Mouse (Mus musculus) kidney, adult 8-10 months (tissue): ENCODE measurements around the gene Abi2.
"Not testable (repeated sequence)": the region's sequence is repeated elsewhere in the genome, so short reads cannot be mapped to it uniquely, and the experiment has no call there.

ENCODE experiments used
- DNase-seq, 2 experiments: peaks; one replicate each; pipeline ENCODE4 v3.0.0; 2022

The Abi2 gene

GRCm38 (mm10) chr1:60409168-60409828, at the start of gene Abi2:
TSS of gene Abi2 (plus strand) at chr1:60409619.
- peak; percentile 85 to 89 for DNase-seq

- DNase-seq = peak; percentile 8 to 20
These were observed 47.8 kb upstream of the Abi2 start for GRCm38 (mm10) chr1:60361626-60362025.

GRCm38 (mm10) chr1:60376556-60376955, 32.9 kb upstream of the Abi2 start:
- no peak for DNase-seq

- DNase-seq = no peak
These were observed 27.5 kb upstream of the Abi2 start for GRCm38 (mm10) chr1:60381910-60382309.

GRCm38 (mm10) chr1:60404848-60405247, 4.6 kb upstream of the Abi2 start:
- peak; percentile 22 to 23 for DNase-seq

GRCm38 (mm10) chr1:60408501-60409167, 785 bp upstream of the Abi2 start:
- DNase-seq = no peak

GRCm38 (mm10) chr1:60409928-60410817, 754 bp downstream of the Abi2 start:
- DNase-seq = peak; percentile 16 to 19

GRCm38 (mm10) chr1:60416724-60417123, 7.3 kb downstream of the Abi2 start:
- DNase-seq = no peak

GRCm38 (mm10) chr1:60423882-60424281, 14.5 kb downstream of the Abi2 start:
- DNase-seq = no peak

- DNase-seq = no peak
These were observed 18.9 kb downstream of the Abi2 start for GRCm38 (mm10) chr1:60428341-60428740.

- peak; percentile 13 for DNase-seq
These were observed 19.5 kb downstream of the Abi2 start for GRCm38 (mm10) chr1:60428932-60429331.

- no peak for DNase-seq
These were observed 22.1 kb downstream of the Abi2 start for GRCm38 (mm10) chr1:60431531-60431930.

GRCm38 (mm10) chr1:60432497-60432896, 23.1 kb downstream of the Abi2 start:
- DNase-seq = no peak

- DNase-seq = not testable (repeated sequence)
These were observed 32.0 kb downstream of the Abi2 start for GRCm38 (mm10) chr1:60441438-60441837.

GRCm38 (mm10) chr1:60447067-60447466, 37.6 kb downstream of the Abi2 start:
- DNase-seq = no peak

- DNase-seq = no peak
These were observed 40.5 kb downstream of the Abi2 start for GRCm38 (mm10) chr1:60449896-60450295.

GRCm38 (mm10) chr1:60460623-60461022, 51.2 kb downstream of the Abi2 start:
- DNase-seq = no peak

- no peak for DNase-seq
These were observed 60.1 kb downstream of the Abi2 start for GRCm38 (mm10) chr1:60469491-60469890.

GRCm38 (mm10) chr1:60470541-60470940, 61.1 kb downstream of the Abi2 start:
- DNase-seq = no peak

GRCm38 (mm10) chr1:60481561-60481960, 72.1 kb downstream of the Abi2 start:
- no peak for DNase-seq

- DNase-seq = no peak
These were observed 73.5 kb downstream of the Abi2 start for GRCm38 (mm10) chr1:60482881-60483280.

GRCm38 (mm10) chr1:60485649-60486048, 76.2 kb downstream of the Abi2 start:
- DNase-seq = no peak

GRCm38 (mm10) chr1:60488635-60489034, 79.2 kb downstream of the Abi2 start:
- no peak for DNase-seq

- DNase-seq = no peak
These were observed 80.2 kb downstream of the Abi2 start for GRCm38 (mm10) chr1:60489660-60490059.
